Mouse (Mus musculus) heart, embryonic 14.5 days (tissue): Measurements from ENCODE around the gene Nwd1. TPM values are rescaled to one million over a fixed set of nuclear protein-coding genes. Genes with fewer than 3 reads are reported as not detected.

Source experiments
- ATAC-seq: fragments of 200-750 bp; cut with Nextera tagmentation; 2 replicates; pipeline ENCODE4 v1.8.0; 2017; ENCODE audit warnings: low read depth, moderate TSS enrichment; ENCODE audit not compliant: insufficient number of reproducible peaks, insufficient read depth, low FRiP score
- H3K27ac ChIP-seq, 2 experiments: fragments of 200-500 bp in 1 of 2; fragments of 300-500 bp in 1 of 2; sonication (generic) in 1 of 2; replicated peaks in 1 of 2; 2 replicates each; pipeline ENCODE4 v1.5.1; 2012 to 2014; ENCODE audit warnings: low read depth in 2 of 2, low read length in 2 of 2, control low read depth in 1 of 2, mild to moderate bottlenecking in 1 of 2, mixed read lengths in 1 of 2; ENCODE audit not compliant: control insufficient read depth in 1 of 2, insufficient read depth in 1 of 2
- H3K27me3 ChIP-seq: fragments of 300-500 bp; sonication (generic); 2 replicates; pipeline ENCODE4 v1.6.1; 2014; ENCODE audit warnings: mild to moderate bottlenecking, low read length, control low read depth; ENCODE audit not compliant: control insufficient read depth, insufficient read depth
- H3K36me3 ChIP-seq: fragments of 300-500 bp; sonication (generic); 2 replicates; pipeline ENCODE4 v1.6.1; 2014; ENCODE audit warnings: mild to moderate bottlenecking, control low read depth, low read length, mixed read lengths; ENCODE audit not compliant: control insufficient read depth, insufficient read depth
- H3K4me1 ChIP-seq, 2 experiments: fragments of 200-500 bp in 1 of 2; fragments of 300-500 bp in 1 of 2; sonication (generic) in 1 of 2; 2 replicates each; pipeline ENCODE4 v1.6.1; 2012 to 2014; ENCODE audit warnings: low read length in 2 of 2, control low read depth in 1 of 2, mixed read lengths in 1 of 2; ENCODE audit not compliant: control insufficient read depth in 2 of 2, insufficient read depth in 2 of 2
- H3K4me2 ChIP-seq: fragments of 300-500 bp; sonication (generic); 2 replicates; pipeline ENCODE4 v1.6.1; 2014; ENCODE audit warnings: mild to moderate bottlenecking, low read length
- H3K4me3 ChIP-seq, 2 experiments: fragments of 200-500 bp in 1 of 2; fragments of 300-500 bp in 1 of 2; sonication (generic) in 1 of 2; 2 replicates each; pipeline ENCODE4 v1.5.1; 2012 to 2014; ENCODE audit warnings: low read length in 2 of 2, mild to moderate bottlenecking in 2 of 2, control low read depth in 1 of 2, low read depth in 1 of 2, moderate library complexity in 1 of 2; ENCODE audit not compliant: control insufficient read depth in 1 of 2, insufficient read depth in 1 of 2
- H3K9ac ChIP-seq: fragments of 300-500 bp; sonication (generic); 2 replicates; pipeline ENCODE4 v1.6.1; 2014; ENCODE audit warnings: mild to moderate bottlenecking, low read length
- H3K9me3 ChIP-seq: fragments of 300-500 bp; sonication (generic); 2 replicates; pipeline ENCODE4 v1.6.1; 2016; ENCODE audit warnings: low read length, control low read depth; ENCODE audit not compliant: control insufficient read depth
- WGBS: fragments of 180-500 bp; shearing (Covaris S2); extraction: QIAGEN DNeasy Blood & Tissue Kit; methylation state at CpG from one replicate; pipeline ENCODE4 v1.1.7; 2014; 5-methylcytosine and 5-hydroxymethylcytosine counted together
- polyA plus RNA-seq: library from polyadenylated mRNA; unstranded; fragments of >200 nt; fragmentation: Nextera tagmentation; extraction: Ambion mirVana; gene quantifications from 2 replicates; pipeline ENCODE4 v1.2.1, GENCODE M21; 2014

The Nwd1 gene
- polyA plus RNA-seq, 1 experiment from 2014 or later = 0.14 TPM

DNA sequence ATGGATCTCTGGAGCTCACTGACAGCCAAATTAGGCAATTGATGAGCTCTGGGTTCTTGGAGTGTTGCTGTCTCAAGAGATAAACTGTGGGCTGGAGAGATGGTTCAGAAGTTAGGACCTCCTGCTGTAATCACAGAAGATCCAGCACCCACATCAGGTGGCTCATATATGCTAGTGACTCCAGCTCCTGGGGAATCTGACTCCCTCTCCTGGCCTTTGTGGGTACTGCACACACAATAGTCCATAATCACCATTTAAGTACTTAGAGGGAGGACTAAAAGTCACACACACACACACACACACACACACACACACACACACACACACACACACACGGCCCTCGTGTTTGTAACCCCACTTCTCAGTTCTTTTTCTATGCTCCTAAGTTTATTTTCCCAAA, 13.5 kb downstream of the Nwd1 start:
- Histone ChIP-seq H3K27ac (no peak overlapping the region), H3K4me3 (no peak overlapping the region), H3K4me2 (no peak overlapping the region), H3K27me3 (no peaks in the 10 kb centered on the region), H3K9me3 (no peaks in the 10 kb centered on the region), H3K9ac (no peak overlapping the region), H3K4me1 (peaks cover 0 to 4% of the 10 kb centered on the region in 2 experiments; a peak in 2 of 4 replicates), H3K36me3 (no peaks in the 10 kb centered on the region)
- ATAC-seq = no peak
- 94% methylated on average over 2 of the region's 2 CpGs for WGBS

DNA sequence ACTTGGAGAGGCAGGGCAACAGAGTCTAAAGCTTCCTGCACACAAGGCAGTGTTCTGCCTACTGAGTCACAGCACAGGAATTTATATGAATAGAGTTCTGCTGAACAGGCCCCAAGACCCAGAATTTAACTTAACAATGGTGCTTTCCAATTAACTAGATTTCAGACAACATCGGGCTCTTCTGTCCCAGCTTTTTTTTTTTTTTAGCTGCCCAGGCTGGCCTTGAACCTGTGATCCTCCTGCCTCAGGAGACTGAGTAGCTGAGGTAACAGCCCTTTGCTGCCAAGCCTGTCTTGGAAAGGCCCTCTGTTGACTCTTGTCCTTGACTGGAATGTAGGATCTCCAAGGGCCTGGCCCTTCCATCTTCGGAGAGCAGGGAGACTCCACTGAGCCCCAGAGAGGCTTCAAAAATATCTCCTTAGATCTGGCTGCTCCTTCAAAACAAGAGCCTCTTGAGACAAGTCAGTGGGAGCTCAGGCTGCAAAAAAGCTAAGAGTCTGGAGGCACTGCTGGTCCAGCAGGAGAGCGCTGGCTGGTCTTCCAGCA, 17.7 kb downstream of the Nwd1 start:
- Histone ChIP-seq H3K9me3 (no peaks in the 10 kb centered on the region), H3K4me2 (no peak overlapping the region), H3K4me3 (no peak overlapping the region), H3K4me1 (no peaks in the 10 kb centered on the region), H3K27ac (no peak overlapping the region), H3K9ac (no peak overlapping the region), H3K36me3 (no peaks in the 10 kb centered on the region), H3K27me3 (no peaks in the 10 kb centered on the region)
- no peak for ATAC-seq
- 66% methylated on average over 3 of the region's 3 CpGs for WGBS

DNA sequence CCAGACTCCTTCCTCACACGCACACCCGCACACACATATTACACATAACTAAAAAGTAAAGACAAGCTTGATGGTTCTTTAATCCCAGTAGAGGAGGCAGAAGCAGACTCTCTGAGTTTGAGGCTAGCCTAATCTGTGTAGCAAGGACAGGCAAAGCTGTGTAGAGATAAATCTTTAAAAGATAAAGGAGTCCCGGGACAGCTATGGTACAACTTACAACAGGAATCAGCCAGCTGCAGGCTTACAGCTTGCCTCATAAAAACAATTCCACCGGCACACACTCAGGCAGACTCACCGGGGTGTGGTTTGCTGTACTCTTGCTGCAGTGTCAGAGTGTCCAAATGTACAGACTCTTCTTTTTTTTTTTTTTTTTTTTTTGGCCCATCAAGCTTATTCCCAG, 18.2 kb downstream of the Nwd1 start:
- Histone ChIP-seq H3K4me2 (no peak overlapping the region), H3K9ac (no peak overlapping the region), H3K27ac (no peak overlapping the region), H3K4me1 (no peaks in the 10 kb centered on the region), H3K36me3 (no peaks in the 10 kb centered on the region), H3K4me3 (no peak overlapping the region), H3K9me3 (no peaks in the 10 kb centered on the region), H3K27me3 (no peaks in the 10 kb centered on the region)
- no peak for ATAC-seq
- 71% methylated on average over 5 of the region's 5 CpGs for WGBS

DNA sequence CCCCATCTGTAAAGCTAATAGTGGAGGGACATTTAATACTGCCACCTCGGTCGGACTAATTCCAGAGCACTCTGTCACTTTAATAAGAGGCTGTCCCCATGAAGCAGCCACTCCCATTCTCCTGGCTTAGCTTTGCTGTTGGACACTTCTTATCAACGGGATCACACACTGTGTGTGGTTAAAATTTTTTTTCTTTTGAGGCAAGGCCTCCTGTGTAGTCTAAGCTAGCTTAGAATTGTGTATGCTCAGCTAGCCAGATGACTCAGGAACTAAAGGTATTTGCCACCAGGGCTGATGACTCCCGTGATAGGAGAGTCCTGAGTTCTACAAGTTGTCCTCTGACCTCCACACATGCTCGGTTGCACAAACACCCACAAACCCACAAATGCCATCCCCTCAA, 18.9 kb downstream of the Nwd1 start:
- no peak overlapping the region for H3K4me2 ChIP-seq
- no peaks in the 10 kb centered on the region for H3K27me3 ChIP-seq
- no peak for ATAC-seq
- no peaks in the 10 kb centered on the region for H3K4me1 ChIP-seq
- 69% methylated on average over 5 of the region's 5 CpGs for WGBS
- no peaks in the 10 kb centered on the region for H3K36me3 ChIP-seq
- H3K4me3 ChIP-seq = no peak overlapping the region
- H3K9me3 ChIP-seq = no peaks in the 10 kb centered on the region
- no peak overlapping the region for H3K9ac ChIP-seq
- H3K27ac ChIP-seq = no peak overlapping the region

DNA sequence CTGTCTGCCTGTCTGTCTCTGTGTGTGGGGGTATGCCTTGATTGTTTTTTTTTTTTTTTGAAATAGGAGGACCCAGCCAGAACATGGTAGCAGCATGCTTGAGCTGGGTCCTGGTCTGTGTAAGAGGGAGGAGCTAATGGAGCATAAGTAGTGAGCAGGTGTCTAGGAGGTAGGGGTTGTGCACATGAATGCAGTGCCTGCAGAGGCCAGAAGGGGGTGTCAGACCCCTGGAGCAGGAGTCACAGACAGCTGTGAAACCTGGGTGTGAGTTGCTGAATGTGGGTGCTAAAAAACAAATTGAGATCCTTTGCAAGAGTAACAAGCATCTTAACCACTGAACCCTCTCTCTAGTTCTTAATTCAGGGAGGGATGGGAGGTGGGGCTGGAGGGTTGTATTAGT, 22.4 kb downstream of the Nwd1 start:
- Histone ChIP-seq H3K27me3 (no peaks in the 10 kb centered on the region), H3K4me1 (no peaks in the 10 kb centered on the region), H3K9ac (no peak overlapping the region), H3K27ac (no peak overlapping the region), H3K4me3 (no peak overlapping the region), H3K9me3 (no peaks in the 10 kb centered on the region), H3K36me3 (no peaks in the 10 kb centered on the region), H3K4me2 (no peak overlapping the region)
- ATAC-seq = no peak

DNA sequence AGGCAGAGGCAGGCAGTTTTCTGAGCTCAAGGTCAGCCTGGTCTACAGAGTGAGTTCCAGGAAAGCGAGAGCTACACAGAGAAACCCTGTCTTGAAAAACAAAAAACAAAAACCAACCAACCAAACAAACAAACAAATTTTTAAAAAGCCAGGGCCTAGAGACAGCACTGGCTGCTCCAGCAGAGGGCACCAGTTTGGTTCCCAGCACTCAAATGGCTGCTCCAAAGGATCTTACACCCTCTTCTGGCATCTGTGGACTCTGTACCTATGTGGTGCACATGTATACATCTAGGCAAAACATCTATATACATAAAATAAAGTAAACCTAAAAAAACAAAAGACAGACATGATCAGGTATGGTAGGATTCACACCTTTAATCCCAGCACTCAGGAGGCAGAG, 26.3 kb downstream of the Nwd1 start:
- no peak overlapping the region for H3K4me3 ChIP-seq
- no peak overlapping the region for H3K9ac ChIP-seq
- H3K4me1 ChIP-seq = no peaks in the 10 kb centered on the region
- H3K27ac ChIP-seq = no peak overlapping the region
- no peaks in the 10 kb centered on the region for H3K27me3 ChIP-seq
- H3K36me3 ChIP-seq = no peaks in the 10 kb centered on the region
- no peak for ATAC-seq
- WGBS = 67% methylated on average over 1 of the region's 1 CpGs
- no peak overlapping the region for H3K4me2 ChIP-seq
- no peaks in the 10 kb centered on the region for H3K9me3 ChIP-seq

DNA sequence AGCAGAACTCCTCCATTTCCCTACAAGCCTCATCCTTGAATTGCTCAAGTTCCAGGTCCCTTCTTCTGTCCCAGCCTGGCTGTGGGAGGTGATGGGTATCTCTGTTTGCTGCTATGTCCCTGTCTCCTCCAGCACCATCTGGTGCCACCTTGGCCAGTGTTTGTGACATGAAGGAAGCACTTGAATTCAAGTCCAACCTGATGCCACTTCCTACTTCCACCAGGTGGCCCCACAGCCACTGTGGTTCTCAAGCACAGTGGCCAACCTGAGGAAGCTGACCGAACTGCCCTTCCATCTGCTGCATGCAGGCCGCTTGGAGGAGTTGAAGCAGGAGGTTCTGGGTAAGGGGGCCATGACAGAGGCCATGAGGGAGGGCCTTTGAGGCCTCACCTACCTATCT, 27.7 kb downstream of the Nwd1 start:
- H3K4me1 ChIP-seq = no peaks in the 10 kb centered on the region
- no peak overlapping the region for H3K27ac ChIP-seq
- H3K9me3 ChIP-seq = no peaks in the 10 kb centered on the region
- H3K4me3 ChIP-seq = no peak overlapping the region
- H3K4me2 ChIP-seq = no peak overlapping the region
- no peak overlapping the region for H3K9ac ChIP-seq
- 82% methylated on average over 2 of the region's 2 CpGs for WGBS
- no peaks in the 10 kb centered on the region for H3K36me3 ChIP-seq
- ATAC-seq = no peak
- no peaks in the 10 kb centered on the region for H3K27me3 ChIP-seq

DNA sequence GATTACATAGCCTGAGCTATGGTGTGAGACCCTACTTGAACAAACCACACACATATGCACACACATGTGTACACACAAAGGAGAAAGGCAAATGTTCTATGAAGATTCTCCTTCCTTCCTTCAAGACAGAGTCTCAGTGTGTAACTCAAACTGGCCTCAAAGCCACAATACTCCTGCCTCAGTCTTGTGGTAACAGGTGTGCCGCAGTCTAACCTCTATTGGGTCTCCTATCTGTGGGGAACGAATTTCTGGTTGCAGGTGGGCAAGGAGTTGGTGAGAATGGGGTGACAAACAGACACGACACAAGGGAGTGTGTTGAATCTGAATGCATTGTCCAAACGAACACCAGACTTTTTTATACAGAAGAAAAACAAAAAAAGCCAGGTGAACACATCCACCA, 29.9 kb downstream of the Nwd1 start:
- H3K4me3 ChIP-seq = no peak overlapping the region
- H3K9me3 ChIP-seq = no peaks in the 10 kb centered on the region
- no peaks in the 10 kb centered on the region for H3K4me1 ChIP-seq
- no peak overlapping the region for H3K9ac ChIP-seq
- H3K27ac ChIP-seq = no peak overlapping the region
- no peak for ATAC-seq
- no peaks in the 10 kb centered on the region for H3K27me3 ChIP-seq
- no peaks in the 10 kb centered on the region for H3K36me3 ChIP-seq
- H3K4me2 ChIP-seq = no peak overlapping the region
- 47% methylated on average over 4 of the region's 4 CpGs for WGBS
